Mouse (Mus musculus) cerebellum, adult 2 months (tissue): ENCODE results near the gene Ube2a. TPM values are rescaled to one million over a fixed set of nuclear protein-coding genes. Genes with fewer than 3 reads are reported as not detected.

Source experiments
- DNase-seq, 2 experiments: peaks; one replicate each; pipeline ENCODE4 v3.0.0; 2021
- H3K27ac ChIP-seq: fragments of 200-500 bp; 2 replicates; pipeline ENCODE4 v1.5.1; 2012; ENCODE audit warnings: low read length, control low read depth, inconsistent platforms; ENCODE audit not compliant: insufficient read depth
- H3K27me3 ChIP-seq: fragments of 200-500 bp; 2 replicates; pipeline ENCODE4 v1.6.1; 2012; ENCODE audit warnings: inconsistent platforms, mild to moderate bottlenecking, low read length, moderate library complexity; ENCODE audit not compliant: control insufficient read depth, insufficient read depth
- H3K4me1 ChIP-seq: fragments of 200-500 bp; 2 replicates; pipeline ENCODE4 v1.6.1; 2011; ENCODE audit warnings: low read length; ENCODE audit not compliant: control insufficient read depth, insufficient read depth
- H3K4me3 ChIP-seq: fragments of 200-500 bp; replicated peaks from 2 replicates; pipeline ENCODE3; 2011; ENCODE audit warnings: mild to moderate bottlenecking, low read depth, low read length, control low read depth; ENCODE audit not compliant: insufficient read depth
- CTCF ChIP-seq: fragments of 200-500 bp; IDR thresholded peaks from 2 replicates; pipeline ENCODE4 v1.5.1; 2011; ENCODE audit warnings: low read depth, mild to moderate bottlenecking, control low read depth, low read length, moderate library complexity, borderline replicate concordance; ENCODE audit not compliant: insufficient read depth
- POLR2A ChIP-seq: fragments of 200-500 bp; IDR thresholded peaks from 2 replicates; pipeline ENCODE4 v1.6.1; 2011; ENCODE audit warnings: low read length, control low read depth, borderline replicate concordance; ENCODE audit not compliant: insufficient read depth
- WGBS: fragments of 180-500 bp; shearing (Covaris S2); methylation state at CpG from one replicate; pipeline ENCODE4 v1.1.7; 2018; 5-methylcytosine and 5-hydroxymethylcytosine counted together
- polyA plus RNA-seq: library from polyadenylated mRNA; depleted of rRNA; stranded (reverse); fragments of >200 nt; gene quantifications from 2 replicates; pipeline ENCODE4 v1.2.3, GENCODE M21; 2012; rRNA removed

Ube2a gene
- polyA plus RNA-seq = 39.8 and 41.1 TPM in 2 replicates

DNA sequence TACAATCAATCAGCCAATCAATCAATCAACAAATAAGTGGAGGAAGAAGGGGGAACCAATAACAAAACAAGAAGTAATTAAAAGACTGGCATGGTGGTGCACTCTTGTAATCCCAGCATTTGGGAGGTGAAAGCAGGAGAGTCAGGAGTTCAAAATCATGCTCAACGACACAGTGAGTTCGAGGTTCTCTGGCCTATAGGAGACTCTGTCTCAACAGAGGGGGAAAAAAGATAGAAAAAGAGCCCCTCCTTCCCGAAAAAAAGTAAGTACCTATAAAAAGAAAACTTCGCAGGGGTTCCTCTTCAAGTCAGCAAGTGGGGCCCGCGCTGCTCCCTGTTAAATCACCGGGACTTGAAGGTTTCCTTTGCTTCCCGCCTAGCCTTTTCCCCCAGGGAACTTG lies at the start of gene Ube2a, which contains the start of gene C330007P06Rik:
Gene Ube2a (plus strand): TSS at position 136 of the 400 bp plus-strand sequence.
Gene C330007P06Rik (minus strand): TSS at position 347 of the 400 bp plus-strand sequence.
- Histone ChIP-seq H3K27me3 (no peaks in the 10 kb centered on the region), H3K27ac (no peak within 1 kb of the TSS), H3K4me1 (no peaks in the 10 kb centered on the region), H3K4me3 (peak within 1 kb of the TSS; percentile 72)
- TF ChIP-seq POLR2A (no peak), CTCF (no peak)
- 12% methylated on average over 8 of the region's 8 CpGs for WGBS
- DNase-seq = no peak

GRCm38 (mm10) chrX:36823932-36824711 lies 49.6 kb upstream of the Ube2a start:
- H3K27me3 ChIP-seq = no peaks in the 10 kb centered on the region
- DNase-seq = no peak
- 58% methylated on average over 10 of the region's 10 CpGs for WGBS
- no peaks in the 10 kb centered on the region for H3K4me1 ChIP-seq
- TF ChIP-seq CTCF = no peak
- no peak for TF ChIP-seq POLR2A
- H3K4me3 ChIP-seq = no peak overlapping the region
- H3K27ac ChIP-seq = no peak overlapping the region

DNA sequence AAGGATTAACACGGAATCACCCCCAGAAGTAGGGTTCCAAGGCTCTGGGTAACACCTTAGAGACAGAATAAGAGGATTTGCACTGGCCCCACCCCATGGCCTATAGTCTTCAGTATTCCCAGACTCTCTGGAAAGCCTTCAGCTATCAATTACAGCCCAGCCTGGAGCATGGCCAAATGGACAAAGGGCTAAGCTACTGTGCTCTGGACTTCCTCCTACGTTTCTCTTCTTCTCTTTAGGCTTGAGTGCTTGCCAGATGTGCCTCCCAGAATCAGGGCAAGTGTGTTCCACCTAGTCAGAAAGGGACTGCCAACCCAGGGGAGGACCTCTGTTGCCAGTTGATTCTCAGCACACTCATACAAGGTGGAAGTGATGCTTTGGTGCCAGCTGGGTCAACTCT lies 48.7 kb upstream of the Ube2a start:
- Histone ChIP-seq H3K4me1 (no peaks in the 10 kb centered on the region), H3K4me3 (no peak overlapping the region), H3K27ac (no peak overlapping the region), H3K27me3 (no peaks in the 10 kb centered on the region)
- 40% methylated on average over 2 of the region's 2 CpGs for WGBS
- no peak for DNase-seq
- no peak for TF ChIP-seq CTCF
- no peak for TF ChIP-seq POLR2A

GRCm38 (mm10) chrX:36826873-36827272 lies 46.8 kb upstream of the Ube2a start:
- H3K27ac ChIP-seq = no peak overlapping the region
- WGBS = 87% methylated on average over 1 of the region's 5 CpGs
- no peaks in the 10 kb centered on the region for H3K4me1 ChIP-seq
- no peaks in the 10 kb centered on the region for H3K27me3 ChIP-seq
- no peak overlapping the region for H3K4me3 ChIP-seq
- no peak for DNase-seq
- TF ChIP-seq CTCF (no peak), POLR2A (no peak)

DNA sequence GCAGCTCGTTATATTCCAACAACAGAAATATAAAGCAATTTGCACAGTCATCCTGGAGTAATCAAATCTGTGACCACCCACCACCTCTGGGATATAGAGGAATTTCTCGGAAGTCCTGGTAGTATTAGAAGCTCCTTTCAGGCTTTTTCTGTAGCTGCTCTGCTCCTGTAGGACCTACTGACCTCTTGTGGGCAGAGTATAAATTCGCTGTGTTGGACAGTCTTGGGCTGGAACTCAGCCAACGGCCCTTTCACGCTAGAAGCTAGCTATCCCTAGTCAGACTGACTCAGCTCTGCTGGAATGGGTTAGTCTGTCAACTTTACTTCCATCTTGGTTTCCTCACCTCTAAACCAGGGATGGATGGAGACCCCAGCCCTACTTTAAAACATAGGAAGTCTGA lies 43.4 kb upstream of the Ube2a start:
- DNase-seq = peak; percentile 43 to 46
- H3K27me3 ChIP-seq = no peaks in the 10 kb centered on the region
- H3K4me1 ChIP-seq = no peaks in the 10 kb centered on the region
- H3K27ac ChIP-seq = no peak overlapping the region
- TF ChIP-seq POLR2A (no peak), CTCF (peak; percentile 28; the same call in 1 of the 2 replicates)
- H3K4me3 ChIP-seq = no peak overlapping the region
- WGBS = 16% methylated on average over 5 of the region's 5 CpGs

DNA sequence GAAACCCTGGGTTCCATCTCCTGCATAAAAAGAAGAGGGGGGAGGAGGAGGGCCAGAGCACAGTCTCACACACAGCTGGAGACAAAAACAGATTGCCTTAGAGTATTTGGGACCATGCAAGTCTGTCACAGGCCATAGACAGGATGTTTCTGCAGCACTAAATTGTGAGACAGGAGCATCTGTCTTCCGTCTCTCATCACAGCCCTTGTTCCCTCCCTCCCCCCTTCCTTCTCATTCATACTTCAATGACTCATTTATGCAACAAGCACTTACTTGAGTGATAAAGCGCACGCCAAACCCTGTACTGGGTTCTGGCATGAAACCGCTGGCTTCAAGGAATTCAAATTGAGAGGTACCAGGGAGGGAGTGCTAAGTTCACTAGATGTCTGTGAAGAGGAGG lies 42.1 kb upstream of the Ube2a start:
- no peak for DNase-seq
- WGBS = 84% methylated on average over 4 of the region's 4 CpGs
- H3K4me1 ChIP-seq = no peaks in the 10 kb centered on the region
- H3K27ac ChIP-seq = no peak overlapping the region
- H3K4me3 ChIP-seq = no peak overlapping the region
- no peaks in the 10 kb centered on the region for H3K27me3 ChIP-seq
- TF ChIP-seq POLR2A (no peak), CTCF (no peak)

- Histone ChIP-seq H3K27ac (no peak overlapping the region), H3K4me3 (peak overlapping the region; percentile 23), H3K27me3 (no peaks in the 10 kb centered on the region), H3K4me1 (no peaks in the 10 kb centered on the region)
- 18% methylated on average over 19 of the region's 19 CpGs for WGBS
- peak; percentile 48 to 72 for DNase-seq
- TF ChIP-seq POLR2A (no peak), CTCF (peak; percentile 51; the same call in 1 of the 2 replicates)
Observed at GRCm38 (mm10) chrX:36833397-36834084, 40.2 kb upstream of the Ube2a start.
